Mouse (Mus musculus) limb, embryonic 14.5 days (tissue): ENCODE measurements around the gene Sema3b. TPM values are rescaled to one million over a fixed set of nuclear protein-coding genes. Genes with fewer than 3 reads are reported as not detected.

Experiments used
- ATAC-seq: fragments of 200-750 bp; cut with Nextera tagmentation; 2 replicates; pipeline ENCODE4 v1.8.0; 2017; ENCODE audit warnings: low read depth, moderate number of reproducible peaks, moderate TSS enrichment; ENCODE audit not compliant: low FRiP score
- DNase-seq: peaks from one replicate; pipeline ENCODE4 v3.0.0-alpha.2; 2015; ENCODE audit warnings: low spot score
- H3K27ac ChIP-seq: fragments of 300-500 bp; sonication (generic); replicated peaks from 2 replicates; pipeline ENCODE4 v1.5.1; 2014; ENCODE audit warnings: low read depth, mild to moderate bottlenecking, low read length, moderate library complexity, mixed read lengths
- H3K27me3 ChIP-seq: fragments of 300-500 bp; sonication (generic); 2 replicates; pipeline ENCODE4 v1.6.1; 2014; ENCODE audit warnings: low read length, mixed read lengths; ENCODE audit not compliant: control insufficient read depth, insufficient read depth
- H3K36me3 ChIP-seq: fragments of 300-500 bp; sonication (generic); 2 replicates; pipeline ENCODE4 v1.6.1; 2014; ENCODE audit warnings: mild to moderate bottlenecking, low read length, moderate library complexity, mixed read lengths; ENCODE audit not compliant: control insufficient read depth, insufficient read depth
- H3K4me1 ChIP-seq: fragments of 300-500 bp; sonication (generic); 2 replicates; pipeline ENCODE4 v1.6.1; 2014; ENCODE audit warnings: antibody characterized with exemption, low read length, mixed read lengths; ENCODE audit not compliant: control insufficient read depth, insufficient read depth
- H3K4me2 ChIP-seq: fragments of 300-500 bp; sonication (generic); replicated peaks from 2 replicates; pipeline ENCODE4 v1.6.1; 2014; ENCODE audit warnings: low read depth, mild to moderate bottlenecking, low read length, moderate library complexity; ENCODE audit not compliant: severe bottlenecking
- H3K4me3 ChIP-seq: fragments of 300-500 bp; sonication (generic); replicated peaks from 2 replicates; pipeline ENCODE4 v1.5.1; 2014; ENCODE audit warnings: low read length
- H3K9ac ChIP-seq: fragments of 300-500 bp; sonication (generic); 2 replicates; pipeline ENCODE4 v1.6.1; 2014; ENCODE audit warnings: mild to moderate bottlenecking, low read depth, low read length, moderate library complexity; ENCODE audit not compliant: severe bottlenecking
- H3K9me3 ChIP-seq: fragments of 300-500 bp; sonication (generic); 2 replicates; pipeline ENCODE4 v1.6.1; 2016; ENCODE audit warnings: low read length; ENCODE audit not compliant: control insufficient read depth
- POLR2A ChIP-seq: fragments of 200-500 bp; IDR thresholded peaks from 2 replicates; pipeline ENCODE4 v1.8.0; 2012; ENCODE audit warnings: inconsistent platforms, mild to moderate bottlenecking, moderate library complexity, borderline replicate concordance; ENCODE audit not compliant: insufficient read depth, insufficient read length; ENCODE audit errors: extremely low read depth
- WGBS: fragments of 180-500 bp; shearing (Covaris S2); extraction: QIAGEN DNeasy Blood & Tissue Kit; methylation state at CpG from one replicate; pipeline ENCODE4 v1.1.7; 2014; 5-methylcytosine and 5-hydroxymethylcytosine counted together
- polyA plus RNA-seq, 2 experiments: library from polyadenylated mRNA; depleted of rRNA in 1 of 2; stranded (reverse) in 1 of 2; unstranded in 1 of 2; fragments of >200 nt; fragmentation: Nextera tagmentation in 1 of 2; extraction: Ambion mirVana in 1 of 2; gene quantifications; 2 replicates each; pipeline versions ENCODE4 v1.2.1 to v1.2.3; 2012 to 2014

Gene Sema3b
- polyA plus RNA-seq, 2 experiments: 11.2 to 23.7 TPM

GRCm38 (mm10) chr9:107633091-107633660 is 24.1 kb upstream of the Sema3b start:
- peak; percentile 32 for ATAC-seq
- 2% methylated on average over 33 of the region's 33 CpGs for WGBS

DNA sequence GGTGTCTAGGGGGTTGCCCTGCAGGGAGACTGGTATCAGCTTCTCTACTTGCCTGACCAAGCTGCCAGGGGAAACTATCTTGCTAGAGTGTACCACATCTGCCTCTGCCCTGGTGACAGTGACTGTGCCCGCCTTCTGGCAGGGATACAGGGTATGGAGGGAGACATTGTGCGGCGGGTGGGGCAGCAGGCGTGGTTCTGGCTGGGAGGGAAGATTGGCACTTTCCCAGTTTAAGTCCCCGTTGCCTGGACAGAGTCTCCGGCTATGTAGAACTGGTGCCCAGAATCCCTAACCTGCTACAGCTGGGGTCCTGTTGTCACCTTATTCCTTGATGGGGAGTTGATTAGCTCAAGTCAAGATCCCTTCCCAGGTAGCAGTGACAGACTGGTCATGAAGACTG is 23.4 kb upstream of the Sema3b start:
- 76% methylated on average over 6 of the region's 6 CpGs for WGBS
- H3K4me2 ChIP-seq: peak overlapping the region; percentile 99
- peaks cover 59% of the 10 kb centered on the region for H3K4me1 ChIP-seq
- peak overlapping the region; percentile 70 for H3K4me3 ChIP-seq
- peaks cover 9% of the 10 kb centered on the region for H3K36me3 ChIP-seq
- no peak for DNase-seq
- ATAC-seq: no peak
- no peaks in the 10 kb centered on the region for H3K27me3 ChIP-seq
- H3K9ac ChIP-seq: peak overlapping the region; percentile 89
- H3K9me3 ChIP-seq: no peaks in the 10 kb centered on the region
- TF ChIP-seq POLR2A: no peak
- peak overlapping the region; percentile 87 for H3K27ac ChIP-seq

More at GRCm38 (mm10) chr9:107633091-107633660, 24.1 kb upstream of the Sema3b start:
- H3K36me3 ChIP-seq: peaks cover 9% of the 10 kb centered on the region; the same call in 1 of the 2 replicates
- no peak for TF ChIP-seq POLR2A
- H3K27me3 ChIP-seq: no peaks in the 10 kb centered on the region
- peak overlapping the region; percentile 89 for H3K9ac ChIP-seq
- no peaks in the 10 kb centered on the region for H3K9me3 ChIP-seq
- peak overlapping the region; percentile 87 for H3K27ac ChIP-seq
- H3K4me3 ChIP-seq: peak overlapping the region; percentile 70
- peaks cover 53% of the 10 kb centered on the region for H3K4me1 ChIP-seq
- peak overlapping the region; percentile 99 for H3K4me2 ChIP-seq
- peak; percentile 75 for DNase-seq

- no peaks in the 10 kb centered on the region for H3K9me3 ChIP-seq
- no peak overlapping the region; the same call in 1 of the 2 replicates for H3K9ac ChIP-seq
- TF ChIP-seq POLR2A: no peak
- no peak overlapping the region for H3K4me2 ChIP-seq
- ATAC-seq: no peak
- H3K27ac ChIP-seq: peak overlapping the region; percentile 87; the same call in 1 of the 2 replicates
- no peak for DNase-seq
- peak overlapping the region; percentile 70; the same call in 1 of the 2 replicates for H3K4me3 ChIP-seq
- no peaks in the 10 kb centered on the region for H3K27me3 ChIP-seq
- WGBS: 91% methylated on average over 8 of the region's 8 CpGs
- H3K36me3 ChIP-seq: peaks cover 9% of the 10 kb centered on the region
- peaks cover 60% of the 10 kb centered on the region for H3K4me1 ChIP-seq
These were observed 22.8 kb upstream of the Sema3b start for GRCm38 (mm10) chr9:107631861-107632260.

DNA sequence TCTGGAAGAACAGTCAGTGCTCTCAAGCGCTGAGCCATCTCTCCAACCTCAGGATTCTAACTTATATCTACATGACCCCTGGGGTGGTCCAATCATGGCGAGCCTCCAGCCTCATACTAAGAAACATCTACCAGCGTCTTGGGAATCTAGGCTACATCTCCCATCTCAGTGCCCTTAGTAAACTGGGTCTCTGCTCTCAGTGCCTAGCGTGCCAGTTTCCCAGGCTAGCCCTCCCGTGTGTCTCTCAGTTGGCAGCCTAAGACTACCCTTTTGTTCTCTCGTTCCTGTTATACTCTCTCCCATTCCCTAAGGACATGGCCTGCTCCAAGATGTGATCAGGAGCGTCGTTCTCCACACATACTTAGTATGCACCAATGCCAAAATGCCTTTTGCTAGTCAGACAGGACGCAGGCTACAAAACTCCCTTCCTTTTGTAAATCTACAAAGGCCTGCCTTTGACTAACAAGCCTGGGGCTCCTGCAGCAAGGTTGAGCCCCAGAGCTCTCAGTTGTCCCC is 22.3 kb upstream of the Sema3b start:
- Histone ChIP-seq H3K27ac (peak overlapping the region; percentile 74), H3K4me2 (no peak overlapping the region), H3K9me3 (no peaks in the 10 kb centered on the region), H3K4me1 (peaks cover 65% of the 10 kb centered on the region), H3K9ac (no peak overlapping the region; the same call in 1 of the 2 replicates), H3K27me3 (no peaks in the 10 kb centered on the region), H3K4me3 (no peak overlapping the region), H3K36me3 (peaks cover 9% of the 10 kb centered on the region)
- 65% methylated on average over 9 of the region's 9 CpGs for WGBS
- ATAC-seq: no peak
- DNase-seq: no peak
- TF ChIP-seq POLR2A: no peak

GRCm38 (mm10) chr9:107630576-107630975 is 21.5 kb upstream of the Sema3b start:
- H3K4me2 ChIP-seq: peak overlapping the region; percentile 35
- H3K27ac ChIP-seq: peak overlapping the region; percentile 74
- H3K27me3 ChIP-seq: no peaks in the 10 kb centered on the region
- 11% methylated on average over 4 of the region's 4 CpGs for WGBS
- H3K4me3 ChIP-seq: peak overlapping the region; percentile 15; the same call in 1 of the 2 replicates
- no peaks in the 10 kb centered on the region for H3K9me3 ChIP-seq
- peaks cover 14% of the 10 kb centered on the region for H3K36me3 ChIP-seq
- ATAC-seq: no peak
- peaks cover 64% of the 10 kb centered on the region for H3K4me1 ChIP-seq
- no peak for TF ChIP-seq POLR2A
- H3K9ac ChIP-seq: peak overlapping the region; percentile 36
- DNase-seq: no peak
